Mouse (Mus musculus) C2C12 (cell line): ENCODE results near the gene Ucma.

Experiments
- CEBPB ChIP-seq: IDR thresholded peaks from one replicate; pipeline ENCODE4 v1.6.1; 2011; ENCODE audit warnings: low read depth, mild to moderate bottlenecking, control low read depth, moderate library complexity
- CTCF ChIP-seq: IDR thresholded peaks from one replicate; pipeline ENCODE4 v1.5.1; 2011; ENCODE audit not compliant: control insufficient read depth, insufficient read depth, insufficient read length
- MAX ChIP-seq: IDR thresholded peaks from one replicate; pipeline ENCODE4 v1.6.1; 2011; ENCODE audit warnings: mild to moderate bottlenecking, control low read depth
- MYOG ChIP-seq: IDR thresholded peaks from one replicate; pipeline ENCODE4 v1.6.1; 2011; ENCODE audit not compliant: control insufficient read depth, insufficient read length; ENCODE audit errors: extremely low read depth
- USF1 ChIP-seq: IDR thresholded peaks from one replicate; pipeline ENCODE4 v1.6.1; 2011; ENCODE audit warnings: low read depth, mild to moderate bottlenecking, control low read depth, moderate library complexity

- no peak for TF ChIP-seq MAX
- TF ChIP-seq CTCF, result no peak
- TF ChIP-seq USF1, result no peak
- no peak for TF ChIP-seq CEBPB
- no peak for TF ChIP-seq MYOG
Observed at GRCm38 (mm10) chr2:5023275-5023674, 47.4 kb downstream of the Ucma start.
